Mouse (Mus musculus) gastrocnemius, adult 8-10 months (tissue): ENCODE results near the gene Gm20388. TPM values are rescaled to one million over a fixed set of nuclear protein-coding genes. Genes with fewer than 3 reads are reported as not detected.

Source experiments
- DNase-seq, 2 experiments: peaks; one replicate each; pipeline ENCODE4 v3.0.0; 2022; ENCODE audit warnings: low spot score in 2 of 2
- total RNA-seq, 4 experiments: library from RNA; stranded (reverse); gene quantifications; 2 replicates each; pipeline ENCODE4 v1.2.4; 2022

The Gm20388 gene
- total RNA-seq, 4 experiments from 2014 or later = 4.4 to 20.0 (median 7.9) TPM; not detected in 1

DNA sequence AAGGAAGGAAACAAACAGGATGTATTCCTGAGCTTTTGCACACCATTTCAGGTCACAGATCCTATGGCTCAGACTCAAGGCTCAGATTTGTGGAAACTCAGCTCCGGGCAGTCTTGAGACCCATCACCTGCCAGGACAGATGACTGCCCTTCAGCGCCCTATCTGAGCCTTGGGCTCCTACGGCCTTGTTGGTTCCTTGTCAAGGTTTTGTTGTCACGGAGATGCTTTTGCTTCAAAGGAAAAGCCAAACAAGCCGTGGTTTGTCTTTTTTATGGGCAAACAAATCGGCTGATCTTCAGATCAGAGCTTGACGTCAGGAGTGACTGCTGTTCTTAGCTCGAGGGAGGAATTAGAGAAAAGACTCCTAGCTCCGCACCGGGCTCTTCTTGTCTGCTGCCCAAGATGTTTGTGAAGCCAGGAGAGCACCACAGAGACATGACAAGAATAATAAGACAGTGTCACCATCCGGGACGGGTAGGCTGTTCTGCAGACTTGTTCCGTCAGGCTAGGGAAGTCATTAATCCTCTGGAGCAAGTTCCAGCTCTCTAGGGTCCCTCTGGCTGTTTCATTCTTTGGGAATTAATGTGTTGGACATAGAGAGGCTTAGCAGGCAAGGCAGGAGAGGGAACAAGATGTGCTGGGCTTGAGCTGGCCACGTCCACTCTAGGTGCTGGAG lies 1945.6 kb downstream of the Gm20388 start:
- DNase-seq = no peak

DNA sequence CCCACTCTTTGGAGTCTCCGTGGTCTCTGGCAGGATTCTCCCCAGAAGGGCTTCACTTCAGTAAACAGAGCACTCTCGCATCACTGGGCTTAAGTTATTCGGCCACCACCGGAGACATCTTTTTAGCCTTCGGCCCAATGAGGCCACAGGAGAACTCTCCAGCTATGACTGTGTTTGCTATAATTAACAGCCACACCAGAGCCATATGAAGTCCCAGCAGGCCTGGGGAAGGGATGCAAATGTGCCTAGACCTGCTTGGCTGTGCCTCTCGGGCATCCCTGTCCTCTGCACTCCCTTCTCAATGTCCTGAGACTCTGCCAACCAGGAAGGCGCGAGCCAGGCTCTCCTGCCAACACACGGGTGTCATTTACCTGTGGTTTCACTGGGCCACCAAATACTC lies 1946.7 kb downstream of the Gm20388 start:
- DNase-seq = peak; percentile 74 to 75

DNA sequence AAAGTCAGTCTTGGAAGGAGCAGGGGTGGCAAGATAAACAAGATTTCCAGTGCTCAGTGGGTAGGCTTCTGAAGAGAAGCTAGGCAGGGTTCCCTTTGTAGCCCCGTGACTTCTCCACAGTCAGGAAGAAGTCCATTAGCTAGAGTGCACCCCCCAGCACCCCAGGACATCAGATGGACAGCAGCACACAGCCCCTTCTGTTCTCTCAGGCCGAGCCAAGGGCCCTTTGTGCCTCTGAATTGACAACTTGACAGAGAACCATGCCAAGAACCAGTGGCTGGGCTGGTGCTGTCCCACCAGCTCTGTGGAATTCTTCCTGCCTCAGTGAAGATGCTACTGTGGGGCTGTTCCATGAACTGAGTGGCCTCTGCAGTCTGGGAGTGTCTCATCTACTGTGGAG lies 1947.1 kb downstream of the Gm20388 start:
- DNase-seq = no peak

DNA sequence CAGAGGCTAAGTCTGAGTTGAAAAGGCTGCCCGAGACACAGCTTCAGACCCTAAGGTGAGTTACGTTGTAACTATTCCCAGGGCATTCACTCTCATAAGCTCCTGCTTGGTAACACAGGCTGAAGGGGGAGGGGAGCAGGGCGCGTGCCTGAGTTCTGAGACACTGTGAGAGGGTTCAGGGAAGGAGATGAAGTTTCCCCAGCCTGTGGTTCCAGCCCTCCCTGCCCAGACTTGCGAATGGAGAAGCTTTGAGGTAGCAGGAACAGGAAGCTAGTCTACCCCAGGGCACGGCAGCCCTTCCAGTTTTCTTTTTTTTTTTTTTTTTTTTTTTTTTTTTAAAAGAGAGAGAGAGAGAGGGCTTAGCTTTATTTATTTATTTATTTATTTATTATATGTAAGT lies 1950.6 kb downstream of the Gm20388 start:
- DNase-seq = no peak

DNA sequence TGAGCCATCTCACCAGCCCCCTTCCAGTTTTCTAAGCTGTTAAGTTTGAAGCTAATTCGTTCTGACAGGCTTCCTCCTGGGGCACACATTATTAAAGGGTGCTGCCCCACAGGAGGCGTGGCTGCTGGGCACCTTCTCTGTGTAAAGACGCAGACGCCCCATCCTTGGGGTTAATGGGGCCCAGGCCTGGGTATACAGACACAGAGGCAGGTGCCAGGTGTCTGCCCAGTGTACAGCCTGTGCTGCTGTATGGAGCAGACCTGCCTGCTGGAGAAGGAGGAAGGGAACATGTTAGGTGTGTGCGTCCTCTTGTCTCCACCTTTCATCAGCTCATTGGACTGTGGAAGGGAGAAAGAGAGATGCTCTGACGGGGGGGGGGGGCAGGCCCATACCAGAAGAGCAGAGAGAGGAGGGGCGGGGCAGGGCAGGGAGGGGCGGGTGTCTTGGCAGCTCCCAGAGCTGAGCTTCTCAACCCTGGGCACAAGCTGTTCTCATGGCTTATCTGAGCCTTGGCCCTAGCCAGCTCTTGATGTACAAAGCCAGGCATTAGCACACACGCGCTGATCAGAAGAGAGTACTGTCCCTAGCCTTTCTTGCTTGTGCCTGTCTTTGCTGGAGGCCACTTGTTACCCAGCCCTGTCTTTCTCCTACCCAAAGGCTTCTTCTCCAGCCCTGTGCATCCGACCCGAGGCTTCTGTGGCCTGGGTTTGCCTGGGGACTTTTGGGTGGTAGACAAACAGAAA lies 1951.3 kb downstream of the Gm20388 start:
- no peak for DNase-seq

DNA sequence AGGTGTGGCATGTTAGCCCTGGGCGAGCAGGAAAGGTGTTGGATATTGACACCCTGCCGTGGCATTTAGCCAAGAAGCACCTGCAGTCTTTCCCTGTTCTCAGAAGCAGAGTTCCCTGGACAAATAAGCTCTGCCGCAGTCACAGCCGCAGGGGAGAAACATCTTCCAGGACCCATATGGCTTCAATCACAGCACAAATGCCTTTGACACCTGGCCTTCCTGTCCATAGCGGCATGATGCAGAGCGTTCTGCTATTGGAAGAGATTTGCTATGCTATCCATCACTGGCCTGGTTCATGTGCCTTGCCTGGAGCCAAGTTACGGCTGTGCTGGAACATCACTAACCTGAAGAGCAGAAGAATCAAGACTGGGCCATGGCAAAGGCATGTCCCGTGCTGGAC lies 1954.7 kb downstream of the Gm20388 start:
- DNase-seq = no peak

DNA sequence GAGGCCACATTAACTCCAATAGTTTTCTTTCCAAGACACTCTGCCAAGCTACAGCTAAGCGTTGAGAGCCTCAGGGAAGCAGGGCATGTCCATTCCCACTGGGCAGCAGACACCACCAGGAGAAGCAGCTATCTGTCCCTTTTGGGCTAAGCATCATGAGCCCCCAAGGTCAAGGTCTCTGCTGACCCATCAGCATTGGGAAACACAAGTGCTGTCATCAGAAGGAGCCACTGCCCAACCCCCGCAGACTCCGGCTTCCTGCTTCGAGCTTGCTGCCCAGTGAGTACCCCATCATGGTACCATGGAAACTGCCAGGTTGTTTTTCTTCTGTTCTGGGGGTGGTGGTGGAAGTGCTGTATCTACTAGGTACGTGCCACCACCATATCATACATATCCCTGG lies 1957.6 kb downstream of the Gm20388 start:
- no peak for DNase-seq

DNA sequence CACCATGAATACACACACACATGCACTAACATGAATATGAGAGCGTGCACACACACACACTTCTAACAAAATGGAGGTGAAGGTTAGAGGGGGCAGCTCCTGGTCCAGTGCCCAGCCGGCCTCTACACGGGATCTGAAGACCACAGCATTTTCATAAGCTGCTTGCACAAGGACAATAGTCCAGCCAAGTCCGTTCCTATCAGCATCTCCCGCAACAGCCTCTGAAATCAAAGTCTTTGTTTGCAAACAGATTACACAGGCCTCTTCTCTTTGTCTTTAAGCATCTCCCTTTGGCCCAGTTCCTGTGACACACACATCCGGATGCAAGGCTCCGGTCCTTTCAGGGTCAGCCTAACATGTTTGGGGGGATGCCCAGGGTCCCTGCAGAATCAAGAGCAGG lies 1958.3 kb downstream of the Gm20388 start:
- DNase-seq = no peak

DNA sequence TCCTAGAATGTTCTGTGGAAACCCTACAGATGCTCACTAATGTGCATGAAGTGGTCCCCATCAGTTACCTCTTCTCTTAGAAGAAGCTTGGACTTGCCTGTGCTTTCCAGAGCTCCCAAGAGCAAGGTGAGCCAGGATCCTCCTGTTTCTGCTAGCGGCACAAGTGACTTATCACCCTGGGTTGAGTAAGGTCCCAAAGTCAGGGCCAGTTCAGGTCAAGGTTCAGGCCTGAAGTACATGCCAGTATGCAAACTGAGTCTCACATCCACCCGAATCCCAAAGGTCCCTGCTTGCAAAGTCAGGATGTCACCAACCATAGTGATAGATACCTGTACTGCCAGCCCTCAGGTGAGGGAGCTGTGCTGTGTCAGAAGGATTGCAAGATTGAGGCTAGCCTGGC lies 1959.5 kb downstream of the Gm20388 start:
- no peak for DNase-seq

DNA sequence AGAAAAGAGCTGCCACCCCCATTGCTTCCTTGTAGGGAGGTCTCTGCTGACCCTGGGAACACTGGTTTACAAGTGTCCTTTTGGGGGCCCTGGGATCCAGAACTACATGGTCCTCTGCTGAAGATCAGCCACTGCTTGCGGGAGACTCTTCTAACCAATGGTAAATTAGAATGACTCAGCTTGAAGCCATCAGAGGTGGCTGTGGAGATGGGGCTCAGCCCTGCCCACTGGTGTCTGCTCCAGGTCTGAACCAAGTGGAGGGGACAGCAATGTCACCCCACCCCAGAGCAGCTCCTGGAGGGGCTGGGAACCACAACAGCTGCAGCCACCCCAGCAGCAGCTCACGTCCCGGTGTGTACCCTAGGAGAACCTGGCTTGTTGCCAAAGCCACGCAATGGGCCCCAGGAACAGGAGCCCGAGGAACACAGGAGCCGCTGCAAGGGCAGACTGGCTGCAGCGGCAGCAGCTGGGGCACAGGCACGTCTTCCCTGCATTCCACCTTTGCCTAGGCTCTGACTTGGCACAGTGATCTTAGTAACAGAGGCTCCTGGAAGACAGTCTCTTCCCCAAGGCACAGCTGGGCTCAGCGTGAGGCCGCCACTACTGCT lies 1961.3 kb downstream of the Gm20388 start:
- DNase-seq = no peak

DNA sequence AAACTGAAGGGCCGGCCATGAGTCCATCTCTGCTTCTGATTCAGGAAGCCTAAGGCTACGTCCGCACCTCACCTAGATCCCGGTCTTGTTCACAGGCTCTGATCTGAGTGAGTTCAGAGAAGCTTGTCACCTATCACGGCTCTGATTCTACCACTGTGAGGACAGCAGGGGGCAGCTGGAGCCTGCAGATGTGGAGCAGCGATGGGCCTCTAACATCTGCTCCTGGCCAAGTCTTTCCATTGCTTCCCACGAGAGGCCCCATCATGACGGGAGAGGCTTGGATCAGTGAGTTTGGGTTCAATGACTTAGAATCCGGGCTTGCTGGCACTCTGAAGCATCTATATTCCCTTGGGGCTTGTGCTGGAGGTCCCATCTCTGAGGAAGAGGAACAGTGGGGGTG lies 1963.4 kb downstream of the Gm20388 start:
- DNase-seq = peak in 1 of 2 experiments; percentile 50

DNA sequence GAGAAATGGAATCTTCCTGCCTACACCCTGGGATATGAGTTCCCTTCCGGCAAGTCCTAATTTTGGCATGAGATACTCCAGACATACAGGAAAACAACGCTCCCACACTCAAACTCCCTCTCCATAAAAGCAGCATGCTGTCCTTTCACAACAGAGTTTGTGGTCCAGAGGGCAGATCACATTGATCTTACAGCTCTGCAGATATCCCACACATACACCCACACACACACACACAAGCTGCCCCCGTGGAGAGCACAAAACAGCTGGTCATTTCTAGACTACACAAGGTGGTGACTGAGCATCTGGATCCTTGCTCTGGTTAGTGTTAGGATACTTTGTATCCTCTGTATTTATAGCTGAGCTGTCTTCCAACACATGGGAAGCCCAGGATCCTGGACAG lies 1964.4 kb downstream of the Gm20388 start:
- no peak for DNase-seq

DNA sequence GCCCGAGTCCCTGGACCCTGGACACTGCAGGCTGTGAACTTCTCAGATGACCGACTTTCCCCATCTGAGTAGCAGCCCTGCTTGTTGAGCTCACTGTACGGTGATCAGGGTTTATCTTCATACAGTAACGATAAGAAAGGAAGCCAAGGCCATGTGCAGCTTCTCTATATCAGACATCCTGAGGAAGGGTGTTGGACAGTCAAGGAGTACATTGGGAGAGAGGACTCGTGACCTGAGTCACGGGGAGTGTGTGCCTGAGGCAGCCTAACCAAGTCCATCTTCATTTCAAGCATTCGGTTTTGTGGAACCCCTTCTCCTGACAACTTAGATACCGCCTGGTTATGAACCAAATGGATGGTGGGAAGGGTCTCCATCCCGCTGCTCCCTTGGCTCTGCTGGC lies 1964.9 kb downstream of the Gm20388 start:
- no peak for DNase-seq

DNA sequence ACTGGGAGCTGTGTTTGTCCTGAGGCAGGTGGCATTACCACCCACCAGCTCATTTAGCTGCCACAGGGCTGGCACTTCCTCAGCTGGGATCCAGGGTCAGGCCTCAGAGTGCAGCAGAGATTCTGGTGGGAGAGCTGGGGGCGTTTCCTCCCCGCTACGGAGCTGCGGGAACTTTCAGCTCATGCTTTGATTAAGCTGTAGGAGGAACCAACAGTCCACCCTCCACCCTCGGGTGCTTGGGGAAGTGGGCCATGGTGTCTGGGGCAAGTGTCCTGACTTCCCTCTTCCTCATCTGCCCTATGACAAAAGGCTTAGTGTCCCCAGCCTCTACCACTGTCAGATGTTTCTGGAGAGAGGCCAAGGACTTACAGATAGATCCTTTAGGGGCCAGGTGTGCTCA lies 1966.6 kb downstream of the Gm20388 start:
- no peak for DNase-seq

DNA sequence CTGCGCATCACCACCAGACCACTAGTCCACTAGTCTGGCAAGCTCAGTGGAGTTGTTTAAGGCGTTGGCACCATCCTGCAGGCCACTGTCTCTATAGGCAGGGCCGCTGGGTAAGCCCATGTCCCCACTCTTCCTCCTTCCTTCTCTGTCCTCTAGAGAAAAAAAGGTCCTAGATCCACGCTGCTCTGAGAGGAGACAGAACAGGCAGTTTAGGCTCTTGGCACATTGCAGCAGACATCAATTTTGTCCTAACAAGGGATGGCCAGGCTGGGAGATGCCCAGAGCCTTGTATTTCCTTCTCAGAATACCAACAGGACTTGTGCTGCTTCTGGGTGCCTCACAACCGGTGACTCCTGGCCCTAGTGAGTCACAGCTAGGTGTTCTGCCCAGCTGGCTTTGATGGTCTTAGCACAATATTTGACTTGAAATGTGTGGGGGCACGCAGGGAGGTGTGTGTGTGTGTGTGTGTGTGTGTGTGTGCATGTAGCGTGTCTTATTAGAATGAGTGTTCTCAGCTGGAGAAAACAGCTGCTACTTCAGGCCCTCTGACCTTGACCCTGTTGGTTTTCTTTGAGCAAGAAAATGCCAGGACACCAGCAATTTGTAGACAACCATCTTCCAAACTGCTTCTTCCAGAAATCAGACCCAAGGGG lies 1967.3 kb downstream of the Gm20388 start:
- DNase-seq = no peak

DNA sequence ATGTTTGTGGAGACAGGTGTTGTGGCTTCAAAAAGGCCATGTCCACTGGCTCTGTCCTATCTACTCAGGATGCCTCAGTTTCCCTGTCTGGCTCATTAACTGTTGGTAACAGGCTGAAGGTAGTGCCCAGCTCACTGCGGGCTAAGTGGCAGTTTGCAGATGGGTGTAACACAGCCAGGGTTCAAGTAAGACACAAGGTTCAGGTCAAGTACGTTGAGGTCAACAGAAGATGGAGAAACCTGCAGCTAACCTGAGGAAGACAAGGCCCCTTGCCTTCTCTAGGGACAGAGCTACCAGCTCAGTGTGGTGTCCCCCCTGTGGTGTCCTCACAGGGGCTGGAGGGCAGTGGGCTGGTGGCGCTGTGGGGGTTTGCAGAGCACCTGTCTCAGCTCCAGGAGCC lies 1969.1 kb downstream of the Gm20388 start:
- no peak for DNase-seq

DNA sequence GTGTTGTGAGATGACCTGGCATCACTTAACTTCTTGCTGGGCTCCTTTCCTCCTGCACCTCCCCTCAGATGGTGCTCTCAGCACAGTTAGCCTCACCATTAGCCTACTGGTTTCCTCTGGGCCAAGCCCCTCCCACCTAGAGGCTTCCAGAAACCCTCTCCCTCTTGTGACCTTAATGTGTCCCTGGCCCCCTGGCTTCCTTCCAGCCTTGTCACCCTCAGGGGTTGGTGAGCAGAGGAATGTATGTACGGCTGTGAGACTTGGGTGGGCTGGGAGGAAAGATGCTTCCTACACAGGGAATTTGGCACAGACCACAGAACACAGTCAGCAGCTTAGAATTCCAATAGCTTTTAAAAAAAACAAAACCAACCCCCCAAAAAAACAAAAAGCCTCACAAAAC lies 1970.2 kb downstream of the Gm20388 start:
- DNase-seq = no peak

DNA sequence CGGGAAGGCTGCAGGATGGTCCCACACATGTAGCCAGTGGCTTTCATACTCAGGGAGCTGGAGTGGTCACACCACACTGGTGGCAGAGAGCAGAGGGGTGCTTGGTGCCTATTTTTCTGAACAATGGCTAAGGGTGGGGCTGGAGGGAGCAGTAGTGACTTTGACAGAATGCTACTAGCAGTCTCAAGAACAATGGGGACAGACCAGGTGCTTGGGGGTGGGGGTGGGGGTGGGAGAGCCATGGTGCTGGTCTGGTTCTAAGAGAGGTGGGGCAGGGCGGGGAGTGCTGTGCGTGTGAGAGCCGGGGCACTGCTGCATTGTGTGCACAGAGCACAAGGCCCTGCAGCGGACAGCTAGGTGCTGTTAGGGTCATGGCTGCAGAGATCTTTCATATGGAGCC lies 1971.3 kb downstream of the Gm20388 start:
- no peak for DNase-seq

DNA sequence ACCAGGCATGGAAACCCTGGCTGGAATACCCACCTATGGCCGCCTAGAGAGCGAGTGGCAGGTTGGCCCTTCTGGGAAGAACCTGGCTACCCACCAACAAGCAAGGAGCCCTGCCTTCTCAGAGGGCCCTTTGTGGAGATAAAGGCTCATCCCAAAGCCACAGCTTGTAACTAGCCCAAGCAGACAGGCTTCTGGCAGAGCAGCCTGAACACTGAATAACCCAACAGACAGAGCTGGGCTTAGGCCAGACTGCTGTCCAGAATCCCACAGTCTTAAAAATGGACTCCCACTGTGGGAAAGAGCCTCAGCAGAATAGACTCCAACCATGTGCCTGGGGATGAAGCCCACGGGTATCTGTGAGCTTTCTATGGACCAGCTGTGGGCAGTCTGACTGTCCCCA lies 1973.5 kb downstream of the Gm20388 start:
- DNase-seq = no peak

DNA sequence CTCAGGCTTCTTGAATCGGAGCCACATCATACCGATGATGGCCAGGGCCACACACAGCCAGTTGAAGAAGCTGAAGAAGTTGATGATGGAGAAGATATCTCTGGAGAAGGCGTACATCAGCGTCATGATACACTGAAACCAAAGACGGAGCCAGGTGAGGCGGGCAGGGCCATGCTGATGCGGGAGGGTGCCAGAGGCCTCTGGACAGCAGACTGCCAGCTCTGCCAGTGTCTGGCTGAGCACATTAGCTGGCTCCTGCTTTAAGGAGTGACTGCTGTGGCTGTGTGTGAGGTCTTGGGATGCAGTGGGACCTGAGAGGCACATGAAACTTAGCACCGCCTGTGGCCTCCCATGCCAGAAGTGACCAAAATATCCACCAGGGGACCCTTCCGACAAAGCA lies 1974.4 kb downstream of the Gm20388 start:
- DNase-seq = no peak

DNA sequence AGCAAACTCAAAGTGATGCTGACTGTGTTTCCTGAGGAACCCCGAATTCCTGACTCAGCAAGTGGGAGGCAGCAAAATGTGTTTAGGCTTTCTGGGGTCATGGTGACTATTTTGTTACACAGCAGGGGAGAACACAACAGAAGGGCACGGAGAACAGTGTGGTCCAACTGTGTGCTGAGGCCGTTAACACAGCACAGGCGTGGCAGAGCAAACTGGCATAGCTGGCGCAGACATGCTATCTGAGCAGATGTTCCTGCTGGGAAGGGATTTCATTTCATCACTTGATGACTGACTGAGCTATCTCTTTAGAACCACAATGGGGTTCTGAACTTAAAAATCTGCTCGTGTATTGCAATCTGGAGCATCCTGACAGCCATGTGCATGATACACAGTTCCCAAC lies 1974.8 kb downstream of the Gm20388 start:
- DNase-seq = no peak

DNA sequence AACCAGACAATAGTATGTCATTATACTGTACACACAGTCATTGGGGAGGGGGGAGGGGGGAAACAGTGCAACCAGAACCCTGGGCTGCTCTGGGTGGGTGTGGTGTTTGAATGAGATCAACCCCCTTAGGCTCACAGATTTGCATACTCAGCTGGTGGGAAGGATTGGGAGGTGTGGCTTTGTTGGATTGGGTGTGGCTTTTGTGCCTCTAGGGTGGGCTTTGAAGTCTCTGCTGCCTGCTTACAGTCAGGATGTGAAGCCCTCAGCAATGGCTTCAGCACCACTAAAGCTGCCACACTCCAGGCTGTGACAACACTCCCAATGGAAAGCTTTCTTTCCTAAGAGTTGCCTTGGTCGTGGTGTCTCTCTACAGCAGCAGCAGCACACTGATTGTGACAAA lies 1976.9 kb downstream of the Gm20388 start:
- DNase-seq = no peak
